Mouse (Mus musculus): ENCODE measurements around the gene Slc39a5.

Slc39a5 gene

GRCm38 (mm10) chr10:128401056-128401455, at the start of gene Slc39a5:
Gene Slc39a5 (minus strand): TSS chr10:128401229.
- no peak for DNase-seq

- no peak for DNase-seq
These were observed 44.4 kb upstream of the Slc39a5 start for GRCm38 (mm10) chr10:128445407-128445806.

GRCm38 (mm10) chr10:128444354-128444753, 43.3 kb upstream of the Slc39a5 start:
- no peak for DNase-seq

GRCm38 (mm10) chr10:128442718-128443117, 41.7 kb upstream of the Slc39a5 start:
- DNase-seq = no peak

DNA sequence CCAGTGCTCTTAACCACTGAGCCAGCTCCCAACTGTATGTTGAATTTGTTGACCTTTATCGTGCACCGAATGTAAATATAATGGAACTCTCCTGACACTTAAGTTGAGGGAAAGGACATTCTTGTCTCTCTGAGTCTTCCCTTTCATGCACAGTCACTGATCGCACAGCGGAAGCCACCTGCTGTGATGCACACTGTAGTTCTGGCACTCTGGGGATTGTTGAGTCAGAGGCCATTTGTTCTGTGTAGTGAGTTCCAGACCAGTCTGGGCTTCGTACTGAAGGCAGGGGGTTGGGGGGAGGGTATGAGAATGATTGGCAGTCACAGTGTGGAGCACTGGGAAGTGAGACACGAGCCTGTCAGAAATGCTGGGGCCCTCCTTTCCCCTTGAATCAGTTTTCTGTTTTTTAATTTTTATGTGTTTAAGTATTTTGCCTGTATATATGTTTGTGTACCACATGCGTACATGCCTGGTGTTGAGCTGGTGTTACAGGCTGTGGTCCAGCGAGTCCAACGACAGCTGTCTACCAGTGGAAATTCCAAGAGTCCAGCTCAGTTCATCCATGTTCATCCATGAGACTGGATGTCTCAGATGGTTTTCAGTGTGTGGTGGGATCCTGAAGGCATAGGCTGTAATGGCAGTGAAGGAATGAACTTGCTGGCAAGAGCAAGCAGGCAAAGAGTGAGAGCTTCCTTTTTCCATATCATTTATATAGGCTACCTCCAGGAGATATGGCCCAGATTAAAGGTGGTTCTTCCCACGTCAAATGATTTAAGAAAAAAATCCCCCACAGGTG, 40.5 kb upstream of the Slc39a5 start:
- DNase-seq = no peak

GRCm38 (mm10) chr10:128440407-128440806, 39.4 kb upstream of the Slc39a5 start:
- DNase-seq = no peak

DNA sequence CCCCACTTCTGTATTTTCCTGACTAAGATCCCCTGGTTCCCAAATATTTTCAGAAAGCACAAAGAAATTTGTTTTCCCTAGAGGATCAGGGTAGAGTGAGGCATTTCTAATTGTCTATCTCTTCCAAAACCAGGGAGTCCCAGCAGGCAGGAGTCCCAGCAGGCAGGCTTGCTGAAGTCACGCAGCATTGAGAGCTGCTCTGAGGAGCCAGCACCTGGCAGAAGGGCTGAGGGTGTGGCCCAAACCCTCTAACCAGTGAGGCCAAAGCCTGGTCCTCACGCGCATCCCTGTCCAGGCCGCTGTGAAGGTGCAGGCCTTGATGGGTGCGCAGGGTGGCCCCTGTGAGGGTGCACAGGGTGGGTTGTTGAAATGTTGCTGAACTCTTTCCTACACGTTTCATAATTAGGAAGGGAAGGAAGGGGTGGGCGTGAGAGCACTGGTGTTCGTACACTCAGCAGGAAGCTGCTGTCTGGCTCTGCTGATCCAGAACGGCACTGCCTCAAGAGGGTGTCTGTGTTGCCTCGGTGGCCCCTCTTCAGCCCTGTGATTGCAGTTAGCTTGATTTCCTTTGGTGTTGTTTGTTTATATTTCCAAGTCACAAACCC, 37.7 kb upstream of the Slc39a5 start:
- peak in 1 of 2 experiments; percentile 28 for DNase-seq

DNA sequence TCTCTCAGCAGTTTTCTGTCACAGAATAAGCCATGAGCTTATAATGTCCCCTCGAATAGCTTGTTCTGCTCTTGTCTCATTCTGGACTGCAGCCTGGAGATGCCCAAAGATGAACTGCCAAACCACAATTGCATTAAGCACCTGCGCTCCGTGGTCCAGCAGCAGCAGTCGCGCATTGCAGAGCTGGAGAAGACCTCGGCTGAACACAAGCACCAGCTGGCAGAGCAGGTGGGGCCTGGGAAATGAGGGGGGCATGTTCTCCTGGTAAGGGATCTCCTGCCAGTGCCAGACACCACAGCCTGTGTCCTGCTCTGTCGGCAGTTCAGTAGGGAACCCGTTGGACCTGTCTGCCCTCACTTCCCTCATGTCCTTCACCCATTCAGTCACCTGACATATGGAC, 35.3 kb upstream of the Slc39a5 start:
- no peak for DNase-seq

DNA sequence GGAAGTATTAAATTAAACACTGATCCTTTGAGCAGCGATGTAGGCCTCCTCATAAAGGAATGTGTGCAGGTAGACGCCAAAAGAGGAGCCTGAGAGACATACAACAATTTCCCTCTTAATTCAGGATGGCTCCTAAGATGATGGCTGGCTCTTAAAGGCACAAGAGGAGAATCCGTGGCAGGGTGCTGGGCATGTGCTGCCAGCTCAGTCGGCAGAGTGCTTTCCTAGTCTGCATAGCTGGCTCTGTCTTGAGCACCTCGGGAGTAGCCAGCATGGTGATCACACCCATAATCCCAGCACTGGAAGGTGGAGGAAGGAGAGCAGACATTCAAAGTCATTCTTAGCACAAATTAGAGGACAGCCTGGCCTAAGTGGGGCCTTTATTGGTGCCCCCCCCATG, 34.8 kb upstream of the Slc39a5 start:
- no peak for DNase-seq

- peak; percentile 59 to 69 for DNase-seq
These were observed 34.3 kb upstream of the Slc39a5 start for GRCm38 (mm10) chr10:128435186-128435823.

DNA sequence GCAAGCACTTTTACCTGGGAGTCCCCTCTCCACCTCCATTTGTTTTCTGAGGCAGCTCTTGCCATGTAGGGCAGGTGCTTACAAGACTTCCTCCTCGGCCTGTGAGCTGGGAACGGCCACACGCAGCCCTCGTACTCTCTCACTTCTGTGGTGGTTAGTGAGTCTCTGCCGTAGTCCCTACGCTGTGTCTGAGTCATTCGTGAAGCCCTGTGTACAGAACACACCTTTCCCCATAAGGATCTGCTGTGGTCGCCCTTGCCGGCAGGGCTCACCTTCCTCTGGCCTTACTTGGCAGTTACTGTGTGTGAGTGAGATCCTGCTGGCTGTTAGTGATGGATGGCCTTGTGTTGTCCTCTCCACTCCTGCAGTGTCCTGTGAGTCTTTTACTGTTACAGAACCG, 33.7 kb upstream of the Slc39a5 start:
- no peak for DNase-seq

- no peak for DNase-seq
These were observed 32.4 kb upstream of the Slc39a5 start for GRCm38 (mm10) chr10:128433417-128433816.

- DNase-seq = no peak
These were observed 28.4 kb upstream of the Slc39a5 start for GRCm38 (mm10) chr10:128429454-128429853.

DNA sequence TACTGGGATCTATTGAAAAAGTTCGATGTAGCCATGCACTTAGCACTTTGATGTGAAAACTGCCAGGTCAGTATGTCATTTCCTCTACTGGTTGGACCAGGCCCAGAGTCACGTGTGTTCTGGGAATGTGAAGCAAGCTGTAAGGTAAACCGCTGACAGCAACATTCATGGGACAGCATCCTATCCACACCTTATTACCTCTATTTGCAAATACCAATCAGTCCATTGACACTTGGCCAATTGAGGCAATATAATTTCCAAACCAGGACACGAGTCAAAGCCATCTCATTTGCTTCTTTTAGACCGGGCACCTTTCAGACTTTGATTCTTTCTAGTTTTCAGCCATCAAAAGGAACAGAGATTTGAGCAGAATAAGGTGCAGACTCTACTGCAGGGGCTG, 28.0 kb upstream of the Slc39a5 start:
- DNase-seq = no peak

DNA sequence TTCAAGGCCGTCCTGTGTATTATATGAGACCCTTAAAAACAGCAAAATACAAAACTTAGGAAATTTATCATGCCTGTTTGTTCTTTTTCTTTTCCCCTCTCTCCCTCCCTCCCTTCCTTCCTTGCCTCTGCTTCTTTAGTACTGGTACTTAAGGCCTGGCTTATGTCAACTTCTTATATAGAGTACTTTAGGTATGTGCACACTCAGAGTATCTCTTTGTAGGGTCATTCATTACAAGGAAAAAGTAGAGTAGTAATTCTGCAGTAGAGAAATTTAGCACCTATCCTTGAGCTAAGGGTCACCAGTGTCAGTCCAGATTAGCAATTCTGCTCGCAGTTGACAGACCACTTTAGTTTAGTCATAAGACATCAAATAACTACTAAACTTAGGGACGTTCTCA, 24.2 kb upstream of the Slc39a5 start:
- DNase-seq = no peak

- DNase-seq = no peak
These were observed 23.6 kb upstream of the Slc39a5 start for GRCm38 (mm10) chr10:128424604-128425003.

GRCm38 (mm10) chr10:128422426-128422825, 21.4 kb upstream of the Slc39a5 start:
- DNase-seq = no peak

GRCm38 (mm10) chr10:128414848-128415247, 13.8 kb upstream of the Slc39a5 start:
- no peak for DNase-seq

DNA sequence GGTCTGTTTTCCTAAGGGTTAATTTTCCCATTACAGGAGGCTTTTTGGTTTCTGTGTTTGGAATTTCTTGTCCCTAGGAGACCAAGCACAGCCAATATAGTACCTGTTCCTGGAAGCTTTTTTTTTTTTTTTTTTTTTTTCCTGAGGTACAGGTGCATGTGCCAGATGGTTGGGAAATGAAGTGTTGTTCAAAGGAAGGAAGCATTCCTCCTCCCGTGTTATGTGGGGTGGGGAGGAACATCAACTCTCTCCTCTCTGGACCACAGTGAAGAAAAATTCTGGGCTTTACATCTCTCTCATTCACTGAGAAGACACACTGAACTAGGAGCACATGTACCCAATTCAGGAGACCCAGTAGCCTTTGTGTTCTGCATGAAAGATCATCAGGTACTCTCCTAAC, 12.0 kb upstream of the Slc39a5 start:
- DNase-seq = no peak

DNA sequence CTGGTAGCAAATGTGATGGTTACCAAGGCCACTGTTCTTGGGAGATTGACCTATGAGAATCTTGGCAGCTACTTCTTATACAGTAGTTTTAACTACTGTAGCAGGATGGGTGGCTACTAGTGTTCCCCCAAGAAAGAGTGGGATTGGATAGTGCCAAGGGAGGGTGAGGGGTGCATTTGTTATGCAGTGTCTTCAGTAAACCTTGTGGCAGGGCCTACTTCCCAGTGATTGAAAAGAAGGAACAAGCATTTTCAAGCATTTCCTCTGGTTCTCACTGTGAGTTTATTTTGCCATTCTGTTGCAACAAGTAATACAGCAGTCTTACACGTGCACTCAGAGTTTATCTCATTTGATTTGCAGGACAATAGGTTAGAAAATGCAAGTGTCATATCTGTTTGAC, 11.5 kb upstream of the Slc39a5 start:
- DNase-seq = no peak

DNA sequence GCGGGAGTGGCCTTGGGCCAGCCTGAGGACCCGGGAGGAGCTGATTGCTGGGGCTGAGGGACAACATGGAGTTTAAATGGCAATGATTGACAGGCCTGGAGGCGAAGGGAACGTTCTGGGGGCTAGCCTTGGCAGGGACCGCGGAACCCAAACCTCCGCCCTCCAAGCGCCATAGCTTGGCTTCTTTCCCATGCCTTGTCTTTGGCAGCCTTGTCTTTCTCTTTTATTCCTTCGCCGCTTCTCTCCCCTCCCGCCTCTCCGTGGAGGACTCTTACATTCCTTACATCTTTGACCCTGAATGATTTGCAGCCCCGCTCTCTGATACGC, 11.0 kb upstream of the Slc39a5 start:
- DNase-seq = no peak

- DNase-seq = peak; percentile 96 to 97
These were observed 10.4 kb upstream of the Slc39a5 start, which contains the start of the genes Nabp2 and Rnf41 for GRCm38 (mm10) chr10:128411211-128412054. Gene Nabp2 (minus strand): TSS chr10:128411492. Gene Rnf41 (plus strand): TSS chr10:128411657.

- no peak for DNase-seq
These were observed 9.5 kb upstream of the Slc39a5 start for GRCm38 (mm10) chr10:128410560-128410845.

Measured in lung, adult 18-20 months (tissue).